Mouse (Mus musculus): ENCODE data around the gene Ndst2.

Ndst2 gene
- long read RNA-seq, experiment 1, partial matches to known transcripts = 0 of 3 reads
- long read RNA-seq, experiment 1, other reads (novel, unspliced or antisense) = 1 of 3 reads
- long read RNA-seq, experiment 2, partial matches to known transcripts = 4 of 8 reads
- long read RNA-seq, experiment 2, other reads (novel, unspliced or antisense) = 0 of 8 reads

GRCm38 (mm10) chr14:20733952-20734774, at the start of gene Ndst2:
Gene Ndst2, minus strand, starts transcription at chr14:20734562.
- intact Hi-C loops (cut with DNase I) = no loop called here

GRCm38 (mm10) chr14:20783526-20783925, 49.2 kb upstream of the Ndst2 start:
- intact Hi-C loops (cut with DNase I) = no loop called here

- intact Hi-C loops (cut with DNase I) = no loop called here
These were observed 48.5 kb upstream of the Ndst2 start for GRCm38 (mm10) chr14:20782860-20783259.

- intact Hi-C loops (cut with DNase I) = no loop called here
These were observed 45.9 kb upstream of the Ndst2 start for GRCm38 (mm10) chr14:20780217-20780616.

- intact Hi-C loops (cut with DNase I) = no loop called here
These were observed 44.1 kb upstream of the Ndst2 start for GRCm38 (mm10) chr14:20778496-20778895.

- intact Hi-C loops (cut with DNase I) = no loop called here
These were observed 41.3 kb upstream of the Ndst2 start for GRCm38 (mm10) chr14:20775661-20776060.

GRCm38 (mm10) chr14:20773410-20773809, 39.0 kb upstream of the Ndst2 start:
- intact Hi-C loops (cut with DNase I) = no loop called here

GRCm38 (mm10) chr14:20772808-20773207, 38.4 kb upstream of the Ndst2 start:
- intact Hi-C loops (cut with DNase I) = no loop called here

- intact Hi-C loops (cut with DNase I) = no loop called here
These were observed 37.6 kb upstream of the Ndst2 start for GRCm38 (mm10) chr14:20771941-20772340.

GRCm38 (mm10) chr14:20768581-20768980, 34.2 kb upstream of the Ndst2 start:
- intact Hi-C loops (cut with DNase I) = loop anchor here (10.0 kb wide), 1 partner anchor 106 kb away; no protein-coding TSS in a partner anchor

GRCm38 (mm10) chr14:20767936-20768335, 33.6 kb upstream of the Ndst2 start:
- intact Hi-C loops (cut with DNase I) = loop anchor here (10.0 kb wide), 1 partner anchor 107 kb away; no protein-coding TSS in a partner anchor

- intact Hi-C loops (cut with DNase I) = loop anchor here (1.0 to 10.0 kb wide), 2 partner anchors 33 to 109 kb away; no protein-coding TSS in a partner anchor
These were observed 31.4 kb upstream of the Ndst2 start for GRCm38 (mm10) chr14:20765642-20766258.

GRCm38 (mm10) chr14:20764942-20765341, 30.6 kb upstream of the Ndst2 start:
- intact Hi-C loops (cut with DNase I) = loop anchor here (10.0 kb wide), 1 partner anchor 110 kb away; no protein-coding TSS in a partner anchor

GRCm38 (mm10) chr14:20758768-20759435, 24.5 kb upstream of the Ndst2 start:
- intact Hi-C loops (cut with DNase I) = loop anchor here (10.0 kb wide), 1 partner anchor 246 kb away; no protein-coding TSS in a partner anchor

GRCm38 (mm10) chr14:20757370-20757907, 23.1 kb upstream of the Ndst2 start:
- intact Hi-C loops (cut with DNase I) = loop anchor here (10.0 kb wide), 1 partner anchor 247 kb away; no protein-coding TSS in a partner anchor

GRCm38 (mm10) chr14:20753792-20754191, 19.4 kb upstream of the Ndst2 start:
- intact Hi-C loops (cut with DNase I) = loop anchor here (10.0 kb wide), 1 partner anchor 251 kb away; no protein-coding TSS in a partner anchor

- intact Hi-C loops (cut with DNase I) = loop anchor here (10.0 kb wide), 1 partner anchor 254 kb away; no protein-coding TSS in a partner anchor
These were observed 16.1 kb upstream of the Ndst2 start for GRCm38 (mm10) chr14:20750503-20750902.

GRCm38 (mm10) chr14:20749494-20750051, 15.2 kb upstream of the Ndst2 start:
- intact Hi-C loops (cut with DNase I) = loop anchor here (10.0 kb wide), 1 partner anchor 255 kb away; no protein-coding TSS in a partner anchor

GRCm38 (mm10) chr14:20748388-20748787, 14.0 kb upstream of the Ndst2 start:
- intact Hi-C loops (cut with DNase I) = no loop called here

- intact Hi-C loops (cut with DNase I) = no loop called here
These were observed 12.6 kb upstream of the Ndst2 start for GRCm38 (mm10) chr14:20746935-20747334.
